Mouse (Mus musculus) lung, postnatal 0 days (tissue): ENCODE results near the gene Brdt. TPM values are rescaled to one million over a fixed set of nuclear protein-coding genes. Genes with fewer than 3 reads are reported as not detected.

Experiments used
- ATAC-seq: fragments of 200-750 bp; cut with Nextera tagmentation; 2 replicates; pipeline ENCODE4 v1.8.0; 2017; ENCODE audit warnings: moderate library complexity
- DNase-seq: peaks from one replicate; pipeline ENCODE4 v3.0.0-alpha.2; 2016; ENCODE audit warnings: low spot score
- H3K27ac ChIP-seq: fragments of 300-500 bp; sonication (generic); 2 replicates; pipeline ENCODE4 v1.5.1; 2014; ENCODE audit warnings: antibody characterized with exemption, mild to moderate bottlenecking, low read length, mixed read lengths
- H3K27me3 ChIP-seq: fragments of 300-500 bp; sonication (generic); replicated peaks from 2 replicates; pipeline ENCODE4 v1.6.1; 2014; ENCODE audit warnings: low read length, mixed read lengths; ENCODE audit not compliant: insufficient read depth
- H3K36me3 ChIP-seq: fragments of 300-500 bp; sonication (generic); 2 replicates; pipeline ENCODE4 v1.6.1; 2014; ENCODE audit warnings: low read length, mixed read lengths; ENCODE audit not compliant: insufficient read depth
- H3K4me1 ChIP-seq: fragments of 300-500 bp; sonication (generic); 2 replicates; pipeline ENCODE4 v1.6.1; 2014; ENCODE audit warnings: antibody characterized with exemption, low read depth, low read length, mixed read lengths; ENCODE audit not compliant: insufficient read depth
- H3K4me2 ChIP-seq: fragments of 300-500 bp; sonication (generic); replicated peaks from 2 replicates; pipeline ENCODE4 v1.6.1; 2014; ENCODE audit warnings: low read depth, mild to moderate bottlenecking, low read length, moderate library complexity, mixed read lengths
- H3K4me3 ChIP-seq: fragments of 300-500 bp; sonication (generic); 2 replicates; pipeline ENCODE4 v1.5.1; 2014; ENCODE audit warnings: low read depth, low read length
- H3K9ac ChIP-seq: fragments of 300-500 bp; sonication (generic); replicated peaks from 2 replicates; pipeline ENCODE4 v1.6.1; 2014; ENCODE audit warnings: low read depth, mild to moderate bottlenecking
- H3K9me3 ChIP-seq: fragments of 300-500 bp; sonication (generic); 2 replicates; pipeline ENCODE4 v1.6.1; 2016; ENCODE audit warnings: low read length, mixed read lengths
- CTCF ChIP-seq: IDR thresholded peaks from 2 replicates; pipeline ENCODE4 v1.5.1; 2016; ENCODE audit warnings: antibody characterized with exemption, mild to moderate bottlenecking
- EP300 ChIP-seq: IDR thresholded peaks from 2 replicates; pipeline ENCODE4 v1.6.1; 2016; ENCODE audit warnings: antibody characterized with exemption, mild to moderate bottlenecking, control low read depth
- WGBS: fragments of 180-500 bp; shearing (Covaris S2); extraction: QIAGEN DNeasy Blood & Tissue Kit; methylation state at CpG from one replicate; pipeline ENCODE4 v1.1.7; 2014; 5-methylcytosine and 5-hydroxymethylcytosine counted together
- polyA plus RNA-seq: library from polyadenylated mRNA; unstranded; fragments of >200 nt; fragmentation: Nextera tagmentation; extraction: Ambion mirVana; gene quantifications from 2 replicates; pipeline ENCODE4 v1.2.1, GENCODE M21; 2015

The Brdt gene
- polyA plus RNA-seq, 1 experiment from 2014 or later = 1.6 TPM

- H3K36me3 ChIP-seq = no peaks in the 10 kb centered on the region
- WGBS = 71% methylated on average over 2 of the region's 2 CpGs
- no peak for TF ChIP-seq CTCF
- TF ChIP-seq EP300 = no peak
- H3K9ac ChIP-seq = no peak overlapping the region
- H3K4me3 ChIP-seq = no peak overlapping the region
- DNase-seq (peak; percentile 39), ATAC-seq (no peak)
- no peak overlapping the region for H3K27ac ChIP-seq
- no peaks in the 10 kb centered on the region for H3K9me3 ChIP-seq
- no peak overlapping the region for H3K4me2 ChIP-seq
- H3K4me1 ChIP-seq = no peaks in the 10 kb centered on the region
- no peaks in the 10 kb centered on the region for H3K27me3 ChIP-seq
Measured at GRCm38 (mm10) chr5:107415098-107415497, 84.1 kb downstream of the Brdt start.

- no peak overlapping the region for H3K27ac ChIP-seq
- no peak overlapping the region for H3K9ac ChIP-seq
- no peak for DNase-seq
- WGBS = 5% methylated on average over 1 of the region's 1 CpGs
- H3K4me2 ChIP-seq = no peak overlapping the region
- H3K4me3 ChIP-seq = no peak overlapping the region
- H3K36me3 ChIP-seq = no peaks in the 10 kb centered on the region
- H3K9me3 ChIP-seq = no peaks in the 10 kb centered on the region
- no peaks in the 10 kb centered on the region for H3K4me1 ChIP-seq
- TF ChIP-seq CTCF = no peak
- no peak for TF ChIP-seq EP300
- no peak for ATAC-seq
- no peaks in the 10 kb centered on the region for H3K27me3 ChIP-seq
Measured at GRCm38 (mm10) chr5:107421676-107422075, 90.7 kb downstream of the Brdt start.

- DNase-seq (no peak), ATAC-seq (no peak)
- no peak for TF ChIP-seq CTCF
- TF ChIP-seq EP300 = no peak
- Histone ChIP-seq H3K9me3 (no peaks in the 10 kb centered on the region), H3K4me3 (no peak within 1 kb of the TSS), H3K27me3 (no peaks in the 10 kb centered on the region), H3K4me1 (no peaks in the 10 kb centered on the region), H3K9ac (no peak within 1 kb of the TSS), H3K27ac (no peak within 1 kb of the TSS), H3K4me2 (no peak within 1 kb of the TSS), H3K36me3 (no peaks in the 10 kb centered on the region)
- 69% methylated on average over 3 of the region's 3 CpGs for WGBS
Measured at GRCm38 (mm10) chr5:107431249-107431648, 100.3 kb downstream of the Brdt start, which contains the start of gene Lpcat2b. TSS of gene Lpcat2b (plus strand) at chr5:107431549.

GRCm38 (mm10) chr5:107434001-107434400, 103.0 kb downstream of the Brdt start:
- Histone ChIP-seq H3K4me2 (no peak overlapping the region), H3K27me3 (no peaks in the 10 kb centered on the region), H3K9me3 (no peaks in the 10 kb centered on the region), H3K9ac (no peak overlapping the region), H3K36me3 (no peaks in the 10 kb centered on the region), H3K4me1 (0 out of 2 replicates have a peak, but pooled peaks cover 6% of the 10 kb centered on the region), H3K4me3 (no peak overlapping the region), H3K27ac (no peak overlapping the region)
- ATAC-seq (no peak), DNase-seq (no peak)
- TF ChIP-seq EP300 (no peak), CTCF (no peak)
- WGBS = 71% methylated on average over 5 of the region's 5 CpGs

GRCm38 (mm10) chr5:107436185-107436584, 105.2 kb downstream of the Brdt start:
- no peak for TF ChIP-seq CTCF
- TF ChIP-seq EP300 = no peak
- 90% methylated on average over 6 of the region's 6 CpGs for WGBS
- H3K36me3 ChIP-seq = no peaks in the 10 kb centered on the region
- H3K4me3 ChIP-seq = no peak overlapping the region
- H3K4me2 ChIP-seq = no peak overlapping the region
- DNase-seq (no peak), ATAC-seq (no peak)
- H3K4me1 ChIP-seq = 0 out of 2 replicates have a peak, but pooled peaks cover 6% of the 10 kb centered on the region
- no peaks in the 10 kb centered on the region for H3K9me3 ChIP-seq
- no peaks in the 10 kb centered on the region for H3K27me3 ChIP-seq
- no peak overlapping the region for H3K27ac ChIP-seq
- no peak overlapping the region for H3K9ac ChIP-seq

Other genes starting within 250 kb of the Brdt start
- 21.4 and 21.5 TPM in 2 replicates for gene Tgfbr3, start 41.5 kb upstream of the Brdt start, polyA plus RNA-seq
- 1.2 and 1.6 TPM in 2 replicates for gene Ephx4, start 71.6 kb downstream of the Brdt start, polyA plus RNA-seq
- not detected in 2 replicates for gene Lpcat2b, start 100.4 kb downstream of the Brdt start, polyA plus RNA-seq
- 2.1 and 2.4 TPM in 2 replicates for gene Btbd8, start 106.8 kb downstream of the Brdt start, polyA plus RNA-seq
- gene Gm42669, start 176.5 kb downstream of the Brdt start, polyA plus RNA-seq = 0.11 and 0.19 TPM in 2 replicates
- gene 1700028K03Rik, start 203.6 kb downstream of the Brdt start, polyA plus RNA-seq = 0.06 and 0.18 TPM in 2 replicates